Mouse (Mus musculus): ENCODE data around the gene D3Ertd254e.
"Not testable (repeated sequence)": the region's sequence is repeated elsewhere in the genome, so short reads cannot be mapped to it uniquely, and the experiment has no call there.

The D3Ertd254e gene

DNA sequence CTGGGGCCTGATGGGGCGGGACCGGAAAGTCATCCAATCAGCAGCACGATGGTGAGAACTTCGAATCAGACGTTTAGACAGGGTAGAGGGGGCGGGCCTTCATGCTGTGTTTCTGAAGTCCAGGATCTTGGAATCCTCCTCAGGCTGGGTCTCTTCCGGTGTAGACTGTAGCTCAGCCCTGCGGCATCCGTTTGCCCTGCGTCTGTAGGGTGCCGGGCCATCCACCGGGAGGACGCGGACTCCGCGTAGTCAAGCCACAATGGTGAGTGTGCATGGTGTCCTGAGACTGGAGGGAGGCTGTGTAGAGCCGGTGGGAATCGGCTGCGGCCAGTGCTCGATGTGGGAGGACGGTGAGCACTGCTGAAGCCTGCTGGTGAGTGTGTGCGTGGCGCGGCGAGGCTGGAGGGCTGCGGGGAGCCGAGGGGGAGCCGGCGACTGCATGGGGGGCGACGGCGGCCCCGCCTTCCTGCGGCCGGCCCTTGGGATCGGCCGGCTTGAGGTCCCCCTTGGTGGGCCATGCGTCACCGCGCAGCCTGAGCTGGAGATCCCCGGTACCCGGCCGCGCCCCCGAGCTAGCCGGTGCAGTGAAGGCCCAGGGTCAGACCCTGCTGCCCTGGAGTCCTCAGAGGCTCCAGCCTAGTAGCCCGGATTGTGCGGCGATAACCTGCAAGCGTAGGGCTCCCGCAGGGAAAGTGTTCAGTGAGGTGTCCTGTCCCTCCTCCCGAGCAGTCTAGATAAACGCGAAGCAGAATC lies at the start of gene D3Ertd254e:
D3Ertd254e (plus strand) TSS at position 84 of the 753 bp plus-strand sequence.
- peak; percentile 87 for DNase-seq

DNA sequence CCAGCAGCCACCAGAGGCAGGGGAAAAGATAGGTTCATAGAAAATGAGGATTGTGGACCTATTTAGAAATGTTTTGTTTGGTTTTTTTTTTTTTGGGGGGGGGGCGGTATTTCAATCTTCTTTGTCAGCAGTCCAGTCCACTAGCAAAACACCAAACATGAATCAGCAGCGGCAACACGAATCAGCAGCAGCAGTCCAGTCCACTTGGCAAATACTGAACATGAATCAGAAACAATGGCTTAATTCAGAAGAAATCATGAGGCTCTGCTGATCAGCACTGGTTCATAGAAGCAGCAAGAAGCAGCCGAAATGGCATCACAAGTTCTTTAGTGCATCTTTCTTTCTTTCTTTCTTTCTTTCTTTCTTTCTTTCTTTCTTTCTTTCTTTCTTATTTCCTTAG lies 34.7 kb upstream of the D3Ertd254e start:
- DNase-seq, result no peak

DNA sequence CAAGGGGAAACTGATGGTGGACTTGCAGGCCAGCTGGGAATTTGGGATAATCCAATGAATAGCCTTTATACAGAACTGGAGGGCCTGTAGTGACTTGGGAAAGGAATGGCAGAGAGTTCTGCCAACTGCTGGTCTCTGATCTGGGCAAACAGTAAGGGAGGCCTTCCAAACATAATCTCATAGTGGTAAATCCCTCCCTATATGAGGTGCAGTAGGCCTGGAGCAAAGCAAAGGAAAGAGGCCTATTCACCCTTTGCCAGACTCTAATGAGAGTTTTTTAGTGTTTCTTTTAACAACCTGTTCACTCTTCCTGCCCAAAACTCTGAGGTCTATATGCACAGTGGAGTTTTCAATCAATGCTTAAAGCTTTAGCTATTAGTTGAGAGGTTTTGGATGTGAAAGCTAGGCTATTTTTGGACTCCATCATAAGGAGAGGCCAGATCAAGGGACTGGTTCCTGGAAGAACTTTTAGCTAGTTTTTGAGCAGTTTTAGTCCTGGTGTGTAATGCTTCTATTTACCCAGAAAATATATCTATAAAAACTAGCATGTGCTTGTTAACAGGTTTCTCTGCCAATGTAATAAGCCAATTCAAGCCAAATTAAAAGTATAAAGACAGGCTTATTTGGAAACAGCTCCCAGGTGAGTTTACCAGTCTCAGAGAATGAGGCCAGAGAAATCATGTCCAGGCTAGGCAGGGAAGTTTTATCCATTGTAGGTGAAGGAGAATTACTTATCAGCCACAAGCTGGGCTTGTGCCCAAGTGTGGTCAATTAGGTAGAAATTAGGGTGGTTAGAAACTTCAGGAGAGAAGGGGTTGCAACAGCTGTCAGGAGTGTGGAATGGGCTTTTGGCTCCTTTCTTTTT lies 30.9 kb upstream of the D3Ertd254e start:
- DNase-seq, result no peak

DNA sequence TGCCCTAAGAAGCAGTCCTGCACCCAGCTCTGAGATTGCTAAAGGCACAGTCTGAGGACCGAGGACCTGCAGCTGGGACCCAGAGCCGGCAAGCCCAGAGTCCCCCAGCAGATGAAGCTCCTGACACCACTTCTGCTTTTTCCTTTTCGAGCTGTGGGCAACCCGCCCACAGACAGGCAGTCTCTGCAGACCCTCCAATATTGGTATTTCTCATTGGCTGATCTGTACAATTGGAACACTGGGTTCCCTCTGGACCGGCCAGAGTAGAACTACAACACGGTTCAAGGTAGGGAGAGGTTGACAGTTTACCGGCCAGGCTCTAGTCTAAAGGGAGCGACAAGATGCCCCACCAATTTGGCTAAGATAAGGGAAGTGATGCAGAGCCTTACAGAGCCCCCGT lies 24.6 kb upstream of the D3Ertd254e start:
- DNase-seq, result not testable (repeated sequence)

DNA sequence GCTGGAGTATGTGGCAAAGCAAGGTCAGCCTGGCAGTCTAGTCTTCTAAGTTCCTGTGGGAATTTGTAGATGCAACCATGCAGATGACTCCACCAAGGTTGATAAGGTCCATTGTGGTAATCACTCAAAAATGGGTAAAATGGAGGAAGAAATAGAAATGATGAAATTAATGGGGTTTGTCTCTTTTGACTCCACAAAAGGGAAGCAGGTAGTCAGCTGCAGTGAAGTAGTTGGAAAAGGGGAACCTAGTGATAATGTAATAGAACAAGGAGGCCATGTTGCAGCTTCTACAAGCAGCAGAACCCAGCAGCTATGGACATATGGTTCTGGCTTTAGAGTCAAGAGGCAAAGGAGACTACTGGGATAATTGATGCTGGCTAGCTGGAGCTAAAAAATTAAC lies 14.7 kb upstream of the D3Ertd254e start:
- no peak for DNase-seq

DNA sequence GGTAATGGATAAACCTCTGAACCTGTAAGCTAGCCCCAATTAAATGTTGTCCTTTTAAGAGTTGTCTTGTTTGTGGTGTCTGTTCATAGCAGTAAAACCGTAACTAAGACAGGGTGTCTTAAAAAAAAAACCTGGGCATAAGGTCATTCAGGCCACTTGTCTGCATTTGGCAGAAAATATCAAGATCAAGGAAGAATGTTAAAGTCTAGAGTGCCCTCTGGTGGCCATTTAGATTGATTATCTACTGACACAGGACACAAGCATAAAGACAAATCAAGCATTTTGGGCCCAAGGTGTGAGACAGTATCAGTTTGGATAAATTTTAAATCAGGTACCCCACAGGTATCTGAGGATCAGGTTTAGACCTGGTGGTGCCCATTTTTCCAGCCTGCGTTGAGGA lies 13.3 kb upstream of the D3Ertd254e start:
- DNase-seq, result no peak

DNA sequence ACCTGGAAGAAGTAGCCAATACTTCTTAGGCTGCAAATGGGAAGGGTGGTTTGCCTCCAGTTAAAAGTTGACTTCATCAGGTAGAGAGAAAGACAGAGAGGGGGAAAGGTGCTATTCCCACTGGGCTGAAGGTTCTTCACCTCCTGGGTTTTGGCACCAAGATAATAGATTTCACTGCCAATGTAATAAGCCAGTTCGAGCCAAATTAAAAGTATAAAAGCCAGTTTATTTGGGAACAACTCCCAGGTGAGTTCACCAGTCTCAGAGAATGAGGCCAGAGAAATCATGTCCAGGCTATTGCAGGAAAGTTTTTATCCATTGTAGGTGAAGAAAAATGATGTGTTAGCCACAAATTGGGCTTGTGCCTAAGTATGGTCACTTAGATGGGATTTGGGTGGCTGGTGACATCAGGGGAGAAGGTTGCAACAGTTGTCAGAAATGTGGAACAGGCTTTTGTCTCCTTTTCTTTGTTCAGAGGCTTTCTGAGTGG lies 12.6 kb upstream of the D3Ertd254e start:
- DNase-seq, result no peak

DNA sequence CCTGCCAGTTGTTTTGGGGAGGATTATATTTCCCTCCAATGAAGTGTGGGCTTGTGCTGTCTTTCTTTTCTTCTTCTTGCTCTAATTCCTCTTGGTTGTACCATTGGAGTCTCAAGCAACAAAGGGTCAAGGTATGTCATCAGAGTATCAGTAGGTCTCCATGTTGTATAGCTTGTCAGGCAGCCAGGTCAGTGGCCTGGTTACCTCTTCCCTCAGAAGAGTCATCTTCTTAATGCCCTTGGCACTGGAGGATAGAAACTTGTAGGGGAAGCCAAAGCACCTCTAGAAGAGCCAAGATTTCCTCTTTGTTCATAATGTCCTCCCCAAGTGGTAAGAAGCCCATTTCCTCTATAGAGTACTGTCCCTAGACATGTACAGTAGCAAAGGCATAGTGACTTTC lies 11.8 kb upstream of the D3Ertd254e start:
- DNase-seq, result no peak

DNA sequence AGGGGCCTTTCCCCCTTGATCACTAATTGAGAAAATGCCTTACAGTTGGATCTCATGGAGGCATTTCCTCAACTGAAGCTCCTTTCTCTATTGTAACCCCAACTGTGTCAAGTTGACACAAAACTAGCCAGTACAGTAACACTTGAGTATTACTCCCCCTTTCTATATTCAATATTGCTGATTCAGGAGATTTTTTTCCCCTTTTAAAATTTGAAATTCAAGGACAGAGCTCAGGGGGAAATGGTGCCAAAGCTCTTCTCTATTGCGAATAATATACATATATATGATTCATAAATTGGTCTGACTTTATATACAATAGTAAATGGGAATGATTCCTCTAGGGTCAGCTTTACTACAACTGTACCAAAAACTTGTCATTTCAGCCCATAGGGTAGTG lies 282 bp upstream of the D3Ertd254e start:
- no peak for DNase-seq

DNA sequence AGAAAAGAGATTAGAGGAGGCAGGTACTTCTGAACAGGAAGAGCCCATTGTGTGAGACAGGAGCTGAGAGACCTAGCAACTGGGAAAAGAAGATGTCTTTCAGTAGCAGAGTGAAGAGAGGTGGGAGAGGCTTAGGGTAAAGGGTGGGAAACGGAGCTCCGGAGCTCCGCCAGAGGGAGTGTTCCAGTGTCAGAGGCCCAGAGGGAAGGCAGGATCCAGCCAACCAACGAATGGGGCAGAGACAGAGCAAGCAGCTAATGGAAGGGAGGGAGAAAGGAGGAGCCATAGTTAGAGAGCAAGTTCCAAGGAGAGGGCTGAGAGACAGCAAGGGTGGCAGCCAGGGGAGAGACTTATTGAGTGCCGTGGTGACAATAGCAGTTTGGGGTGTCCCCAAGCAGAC lies 4.5 kb downstream of the D3Ertd254e start:
- no peak for DNase-seq

DNA sequence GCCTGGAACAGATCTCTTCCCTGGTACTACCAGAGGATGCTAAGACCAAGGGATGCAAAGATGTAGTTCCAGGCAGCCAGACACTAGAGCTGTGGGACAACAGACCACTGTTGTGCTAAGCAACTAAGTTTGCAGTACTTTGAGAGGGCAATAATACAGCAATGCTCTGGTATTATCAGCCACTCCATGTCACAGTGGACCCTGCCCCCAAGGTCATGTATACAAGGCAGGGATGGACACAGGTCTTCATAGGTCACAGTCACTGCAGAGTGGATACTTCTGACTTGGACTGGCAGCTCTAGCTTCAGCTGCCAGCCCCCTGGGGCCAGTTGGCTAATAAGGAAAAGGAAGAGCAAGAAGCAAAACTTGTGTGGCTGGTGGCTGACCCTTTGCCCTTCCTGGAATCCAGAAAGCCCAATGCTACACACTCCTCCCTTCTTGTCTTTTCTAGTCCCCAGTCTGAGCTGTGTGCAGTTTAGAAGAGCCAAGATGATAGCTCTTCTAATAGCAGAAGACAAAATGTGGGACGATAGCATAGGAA lies 19.9 kb downstream of the D3Ertd254e start:
- DNase-seq, result no peak

DNA sequence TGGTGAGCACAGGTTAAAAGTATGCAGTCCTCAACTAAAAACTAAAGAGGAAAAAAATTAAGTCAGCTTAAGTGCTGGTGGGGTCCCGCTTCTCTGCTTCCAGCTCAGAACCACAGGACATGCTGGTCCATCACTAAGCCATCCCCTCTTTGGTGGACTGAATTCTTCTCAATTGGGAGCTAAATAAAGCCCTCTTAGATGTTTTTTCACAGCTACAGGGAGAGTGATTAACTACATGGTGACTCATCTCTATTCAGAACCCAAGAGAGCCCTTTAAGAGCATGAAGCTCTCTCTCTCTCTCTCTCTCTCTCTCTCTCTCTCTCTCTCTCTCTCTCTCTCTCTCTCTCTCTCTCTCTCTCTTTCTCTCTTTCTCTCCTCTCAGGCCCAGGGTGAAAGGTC lies 20.5 kb downstream of the D3Ertd254e start:
- DNase-seq, result no peak

DNA sequence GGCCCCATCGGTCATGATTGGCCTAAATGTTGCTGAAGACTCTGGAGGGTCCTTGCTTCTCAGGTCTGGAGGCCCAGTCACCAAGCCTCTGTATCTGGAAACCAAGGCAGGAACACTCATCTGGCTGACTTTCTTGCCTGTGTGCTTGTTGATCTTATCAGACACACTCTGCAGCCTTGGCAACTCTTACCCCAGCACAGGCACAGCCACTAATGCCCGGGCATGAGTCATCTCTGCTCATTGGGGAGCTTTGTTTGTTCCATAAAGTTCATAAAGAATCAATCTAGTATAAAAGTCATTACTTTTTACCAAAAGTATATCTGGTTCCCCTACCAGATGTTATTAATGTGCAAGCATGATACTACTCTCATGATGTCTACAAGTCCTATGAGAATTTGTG lies 22.9 kb downstream of the D3Ertd254e start:
- no peak for DNase-seq

DNA sequence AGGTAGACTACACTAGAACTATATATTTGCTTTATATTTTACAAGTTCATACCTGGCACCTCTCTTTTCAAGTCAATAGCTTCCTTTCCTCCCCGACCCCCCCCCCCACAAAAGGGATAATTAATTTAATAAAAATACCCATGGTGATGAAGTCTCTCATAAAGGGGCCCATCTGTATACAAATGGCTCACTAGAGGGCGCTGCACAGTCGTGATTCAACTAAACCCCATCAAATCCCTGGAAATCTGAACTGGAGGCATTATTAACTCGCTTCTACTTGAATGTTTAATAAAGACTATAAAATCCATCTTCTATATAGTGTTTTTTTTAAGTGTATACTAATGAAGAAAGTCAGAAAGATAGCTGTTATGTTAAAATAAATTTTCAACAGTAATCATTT lies 30.7 kb downstream of the D3Ertd254e start:
- DNase-seq, result peak; percentile 51

DNA sequence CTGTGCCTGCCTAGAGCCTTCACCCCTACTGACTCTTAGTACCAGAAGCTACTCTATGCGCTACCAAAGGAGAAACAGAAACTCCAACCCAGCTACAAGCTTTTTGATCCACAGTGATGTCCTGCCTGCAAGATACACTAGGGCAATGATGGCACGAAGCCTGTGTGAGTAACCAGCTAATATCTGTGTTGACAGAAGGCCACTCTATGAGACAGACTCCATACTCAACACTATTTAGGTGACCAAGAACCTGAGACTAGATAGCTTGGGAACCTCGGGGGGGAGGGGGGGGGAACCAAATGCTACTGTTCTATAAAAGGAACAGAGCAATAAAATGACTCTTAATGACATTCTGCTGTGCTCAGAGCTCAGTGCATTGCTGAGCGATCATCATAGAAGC lies 35.7 kb downstream of the D3Ertd254e start:
- DNase-seq, result no peak

DNA sequence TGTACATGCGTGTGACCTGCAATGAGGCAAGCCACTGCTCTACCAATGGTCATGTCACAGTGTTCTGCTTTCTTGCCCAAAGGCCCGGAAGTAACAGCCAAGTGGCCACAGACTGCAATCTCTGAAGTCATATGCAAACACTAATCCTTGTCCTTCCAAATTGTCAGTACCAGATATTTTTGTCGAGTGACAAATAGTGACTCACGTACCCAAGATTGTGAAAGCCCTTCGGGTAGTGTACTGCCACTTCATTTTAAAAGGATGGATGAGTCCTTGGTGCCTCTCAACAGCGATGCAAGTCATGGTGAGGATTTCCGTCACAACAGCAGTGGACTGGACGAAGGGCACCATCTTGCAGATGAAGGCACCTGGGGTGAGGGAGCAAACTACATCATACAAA lies 38.4 kb downstream of the D3Ertd254e start:
- no peak for DNase-seq

DNA sequence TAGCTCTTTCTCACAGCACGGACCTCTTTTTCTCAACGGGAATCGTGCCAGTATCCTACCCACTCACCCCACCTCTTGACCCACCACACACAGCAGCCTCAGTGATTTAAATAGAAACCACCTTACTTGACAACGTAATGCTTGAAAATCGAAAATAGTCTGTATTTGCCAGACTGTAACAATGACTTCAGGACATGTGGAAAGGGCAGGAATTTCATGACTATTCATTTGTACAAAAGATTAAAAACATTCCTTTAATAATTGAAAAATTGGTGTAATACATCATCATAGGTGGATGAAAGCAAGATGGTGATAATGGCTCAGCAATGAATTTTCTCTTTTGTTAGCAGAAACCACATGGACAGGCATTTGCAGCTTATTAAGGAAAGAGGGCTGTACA lies 50.3 kb downstream of the D3Ertd254e start:
- DNase-seq, result no peak

DNA sequence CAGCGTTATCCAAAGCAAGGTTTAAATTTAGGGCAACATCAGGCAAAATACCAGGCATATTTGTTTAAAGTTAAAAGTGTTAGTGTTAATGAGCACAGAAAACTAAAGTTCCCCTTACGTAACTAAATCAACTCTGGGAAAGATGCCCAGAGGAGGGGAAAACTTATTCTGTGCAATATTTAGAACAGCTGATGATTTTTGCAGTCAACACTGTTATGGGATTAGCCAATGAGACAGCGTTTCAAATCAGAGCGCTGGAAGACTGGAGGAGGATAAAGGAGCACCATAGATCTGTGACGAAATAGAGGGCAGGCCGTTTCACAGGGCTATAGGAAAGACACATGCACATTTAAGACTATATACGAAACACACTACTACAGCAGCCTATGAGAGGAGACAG lies 52.1 kb downstream of the D3Ertd254e start:
- DNase-seq, result no peak

DNA sequence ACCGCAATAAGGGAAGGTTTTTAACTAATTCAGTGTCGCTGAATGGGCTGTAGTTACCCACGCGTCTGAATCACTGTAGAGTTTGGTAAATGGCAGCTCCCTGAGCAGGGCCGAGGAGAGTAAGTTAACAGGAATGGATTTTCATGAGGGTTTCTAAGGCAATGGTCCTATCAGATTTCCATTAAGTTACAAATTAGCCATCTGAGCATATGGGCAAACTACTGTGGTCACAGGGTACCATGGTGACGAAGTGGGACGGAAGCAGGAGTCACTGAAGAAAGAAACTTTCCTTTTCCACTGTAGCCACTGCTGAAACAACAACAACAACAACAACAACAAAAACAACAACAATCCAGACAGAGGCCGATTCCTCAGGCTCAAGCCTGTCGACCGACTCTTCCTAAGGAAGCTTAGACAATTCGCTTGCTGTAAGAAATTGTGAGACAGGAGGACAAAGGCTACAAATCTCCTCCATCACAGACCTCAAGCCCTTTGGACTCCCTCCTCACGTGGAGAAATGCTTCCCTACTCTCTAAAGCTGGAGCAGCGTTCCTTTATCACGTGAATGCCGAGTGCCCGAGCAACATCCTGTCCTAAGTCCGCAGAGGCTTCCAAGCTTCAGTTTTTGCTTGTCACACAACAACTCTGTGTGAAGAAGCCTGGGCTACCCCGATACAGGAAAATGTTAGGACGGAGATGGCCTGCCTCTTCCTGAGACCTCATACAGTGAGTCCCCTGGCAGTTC lies 56.9 kb downstream of the D3Ertd254e start:
- peak; percentile 56 for DNase-seq

DNA sequence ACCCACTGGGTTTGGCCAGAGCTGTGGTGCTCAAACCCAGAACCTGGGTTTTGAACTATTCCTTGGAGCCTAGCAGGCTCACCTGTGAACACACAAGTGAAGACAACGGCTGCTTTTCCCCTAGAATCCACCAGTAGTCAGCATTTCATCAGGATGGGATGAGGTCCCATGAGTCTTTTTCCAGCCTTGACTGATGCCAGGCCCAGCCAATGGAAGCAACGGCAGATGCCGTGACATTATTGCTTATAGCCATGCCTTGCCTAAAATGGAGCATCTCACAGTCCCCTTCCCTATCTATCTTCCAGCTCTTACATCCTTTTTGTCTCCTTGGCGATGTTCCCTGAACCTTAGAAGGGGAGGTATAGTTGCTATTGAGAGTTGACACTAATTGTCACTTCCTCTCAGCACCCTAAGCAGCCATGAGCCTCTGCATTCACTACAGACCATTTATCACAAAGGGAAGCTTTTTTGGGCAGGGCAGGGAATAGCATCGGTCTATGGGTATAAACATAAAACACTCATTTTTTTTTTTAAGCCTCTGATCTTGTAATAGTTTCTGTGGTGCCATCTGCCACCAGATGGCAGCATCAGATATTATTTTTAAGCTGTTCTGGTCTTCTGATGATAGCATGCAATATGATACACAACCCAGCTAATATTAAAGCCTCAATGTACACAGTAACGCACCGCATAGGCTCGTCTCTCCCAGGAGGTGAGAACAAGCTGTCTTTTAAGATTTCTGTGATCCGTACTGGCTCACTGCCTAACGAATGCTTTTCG lies 59.1 kb downstream of the D3Ertd254e start:
- DNase-seq, result peak; percentile 48

DNA sequence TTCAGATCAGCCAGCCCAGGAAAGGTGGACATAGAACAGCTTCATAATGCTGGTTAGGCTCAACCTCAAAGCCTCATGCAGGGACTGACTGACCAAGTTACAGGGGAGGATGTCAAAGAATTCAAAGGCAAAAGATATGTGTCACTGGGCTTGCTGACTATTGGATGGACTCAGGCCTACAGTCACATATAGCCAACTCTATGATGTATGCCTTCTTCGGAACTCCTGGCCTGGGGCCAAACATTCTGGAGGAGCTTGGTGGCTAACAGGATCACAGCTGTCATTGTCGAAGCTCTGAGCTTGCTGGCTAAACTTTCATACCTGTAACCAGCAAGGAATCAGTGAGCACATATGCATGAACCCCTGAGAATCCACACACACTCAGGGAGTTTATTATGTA lies 60.1 kb downstream of the D3Ertd254e start:
- DNase-seq, result no peak

DNA sequence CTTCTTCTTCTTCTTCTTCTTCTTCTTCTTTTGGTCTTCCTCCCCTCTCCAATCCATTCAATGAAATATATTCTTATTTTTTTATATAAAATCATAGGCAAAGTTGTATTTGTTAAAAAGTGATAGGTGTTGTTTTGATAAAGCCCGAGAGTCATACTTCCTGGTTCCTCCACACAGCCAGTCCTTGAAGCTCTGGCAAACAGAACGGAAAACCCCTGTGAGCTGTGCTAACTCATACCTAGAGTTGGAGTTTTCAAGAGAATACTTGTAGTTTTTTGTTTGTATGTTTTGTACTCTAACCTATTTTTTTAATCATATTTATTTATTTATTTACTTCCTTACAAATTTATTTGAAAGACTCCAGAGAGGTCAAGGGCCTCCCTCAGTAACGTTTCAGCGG lies 61.9 kb downstream of the D3Ertd254e start:
- DNase-seq, result no peak

All from kidney, adult 18-20 months (tissue).